8 mouse cellular contexts compared by ENCODE assay signal in genomic region chr14:14294426-14294825, GRCm38 (mm10). TPM values are rescaled to one million over a fixed set of nuclear protein-coding genes. Genes with fewer than 3 reads are reported as not detected.
A peak's percentile ranks its signal among the peaks of the same experiment; 100 is the strongest.
DNase-seq lines count a peak whose midpoint lies in the region; ATAC-seq lines count a peak whose summit lies in the region.
"Had no signal": no experiment of that assay in that cellular context is flagged by ENCODE, and none has a peak within 500 bp of the region (broad histone marks: within the 10 kb centered on the region; RNA-seq: fewer than 3 reads in every experiment).

No protein-coding gene starts in this region.

- no peaks in the 10 kb centered on the region for H3K4me1 ChIP-seq in lung, embryonic 16.5 days (replicated peaks; ENCODE audit: control insufficient read depth, insufficient read depth, low read length)

- ATAC-seq in lung, embryonic 16.5 days (ENCODE audit: low read depth): peak; percentile 76

- DNase-seq in CD4-positive, CD25-positive, alpha-beta regulatory T cell, adult 2 months (ENCODE audit: low read depth, low spot score): peak; percentile 63
- peak; percentile 8 for DNase-seq in MEL-GATA-1-ER (ENCODE audit: extremely low read depth, low read depth)
- peak; percentile 52 for DNase-seq in cerebellum, adult 8-10 months
- DNase-seq in heart, postnatal 4 days: peak; percentile 13
- peak; percentile 15 for DNase-seq in testis, postnatal 14 days (ENCODE audit: low spot score)
- DNase-seq in left cerebral cortex, adult 18-20 months (ENCODE audit: low spot score in 2 of 2): no peak

- H3K4me2 ChIP-seq in lung, embryonic 16.5 days (ENCODE audit: low read depth, low read length): 0 out of 2 replicates have a peak overlapping the region, but pooled peaks have one; percentile 22

- H3K9me3 ChIP-seq in lung, embryonic 16.5 days (ENCODE audit: control insufficient read depth, low read length): no peaks in the 10 kb centered on the region

- H3K36me3 ChIP-seq in lung, embryonic 16.5 days (ENCODE audit: control insufficient read depth, insufficient read depth, low read length): no peaks in the 10 kb centered on the region

- no peak overlapping the region for H3K9ac ChIP-seq in lung, embryonic 16.5 days (ENCODE audit: low read length)

- 0 out of 2 replicates have a peak overlapping the region, but pooled peaks have one; percentile 5 for H3K4me3 ChIP-seq in lung, embryonic 16.5 days (ENCODE audit: low read length)

- no peak overlapping the region for H3K27ac ChIP-seq in lung, embryonic 16.5 days (ENCODE audit: low read length)

- H3K27me3 ChIP-seq in lung, embryonic 16.5 days (ENCODE audit: control insufficient read depth, insufficient read depth, low read depth, low read length): no peaks in the 10 kb centered on the region

- 46% methylated on average over 7 of the region's 7 CpGs for WGBS in lung, embryonic 16.5 days

RNA-seq across cellular contexts. Expression of gene Olfr31, which starts 28.2 kb away (rescaled TPM):
- total RNA-seq in heart, postnatal 4 days (2021): under 1 TPM in 1 of 2 experiments, not detected in 1; 0.07 TPM
- not detected in 2 replicates for polyA plus RNA-seq in lung, embryonic 16.5 days (2015; fragmentation: Nextera tagmentation; extraction: Ambion mirVana)
- not detected for total RNA-seq in left cerebral cortex, adult 18-20 months (2021)
- total RNA-seq: layer of hippocampus, adult 18-20 months had no signal

RNA-seq across cellular contexts. Expression of gene Il3ra, which starts 51.6 kb away (rescaled TPM):
- 1 to 10 TPM; 7.9 to 9.9 TPM for total RNA-seq in heart, postnatal 4 days (2021)
- polyA plus RNA-seq in lung, embryonic 16.5 days (2015; fragmentation: Nextera tagmentation; extraction: Ambion mirVana): 9.9 and 12.5 TPM in 2 replicates
- total RNA-seq in left cerebral cortex, adult 18-20 months (2021): 1 to 10 TPM; 3.4 TPM

Comparison
In these comparisons a context has a peak if more than half of its experiments do, and no peak if none do; other contexts are left out.
1. DNase-seq: peak in CD4-positive, CD25-positive, alpha-beta regulatory T cell, adult 2 months (single experiment), MEL-GATA-1-ER (single experiment), cerebellum, adult 8-10 months (single experiment), heart, postnatal 4 days (single experiment) and testis, postnatal 14 days (single experiment); none in left cerebral cortex, adult 18-20 months (0 of 2).